Mouse (Mus musculus) mouse embryonic stem cell (cell line): ENCODE results near the gene Dusp3.
"Not testable (repeated sequence)": the region's sequence is repeated elsewhere in the genome, so short reads cannot be mapped to it uniquely, and the experiment has no call there.

Experiments
- in situ Hi-C, 2 experiments: fragments of 300-500 bp; cut with MboI; formaldehyde crosslinking; loops; 1 replicate in 1 of 2; 3 replicates in 1 of 2; pipeline ENCODE4 v1.14.3; 2019 to 2020; ENCODE audit warnings: low sequenced_read_pairs in 2 of 2, low pct_unique_long_range_greater_than_20kb in 1 of 2, mixed read lengths in 1 of 2; ENCODE audit not compliant: unreplicated experiment in 1 of 2

Gene Dusp3

GRCm38 (mm10) chr11:102016136-102016535 lies 29.3 kb upstream of the Dusp3 start:
- in situ Hi-C loops: no loop called here

GRCm38 (mm10) chr11:102015472-102015871 lies 28.7 kb upstream of the Dusp3 start:
- in situ Hi-C loops: no loop called here

GRCm38 (mm10) chr11:102013201-102013600 lies 26.4 kb upstream of the Dusp3 start:
- in situ Hi-C loops: no loop called here

GRCm38 (mm10) chr11:102011510-102011909 lies 24.7 kb upstream of the Dusp3 start:
- in situ Hi-C loops: no loop called here

DNA sequence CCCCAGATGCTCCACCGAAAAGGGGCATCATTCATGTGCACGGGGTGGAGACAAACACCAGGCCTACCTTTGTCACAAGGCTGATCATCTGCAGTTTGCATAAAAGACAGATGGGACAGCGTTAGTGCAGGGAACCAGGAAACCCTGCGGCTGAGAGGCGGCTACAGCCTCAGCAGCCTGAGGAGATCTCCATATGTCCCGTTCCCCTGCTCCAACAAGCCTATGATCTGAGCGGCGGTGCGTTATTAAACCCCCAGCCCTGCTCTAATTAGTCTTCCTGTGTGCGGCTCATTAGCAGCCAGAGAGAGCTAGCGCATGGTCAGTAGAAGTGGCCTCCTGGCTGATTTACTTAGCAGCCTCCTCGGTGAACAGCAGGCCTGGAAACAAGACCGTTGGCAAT lies 23.3 kb upstream of the Dusp3 start:
- in situ Hi-C loops: no loop called here

- in situ Hi-C loops: no loop called here
Observed at GRCm38 (mm10) chr11:102008954-102009637, 22.3 kb upstream of the Dusp3 start.

GRCm38 (mm10) chr11:102008372-102008771 lies 21.6 kb upstream of the Dusp3 start:
- in situ Hi-C loops: no loop called here

DNA sequence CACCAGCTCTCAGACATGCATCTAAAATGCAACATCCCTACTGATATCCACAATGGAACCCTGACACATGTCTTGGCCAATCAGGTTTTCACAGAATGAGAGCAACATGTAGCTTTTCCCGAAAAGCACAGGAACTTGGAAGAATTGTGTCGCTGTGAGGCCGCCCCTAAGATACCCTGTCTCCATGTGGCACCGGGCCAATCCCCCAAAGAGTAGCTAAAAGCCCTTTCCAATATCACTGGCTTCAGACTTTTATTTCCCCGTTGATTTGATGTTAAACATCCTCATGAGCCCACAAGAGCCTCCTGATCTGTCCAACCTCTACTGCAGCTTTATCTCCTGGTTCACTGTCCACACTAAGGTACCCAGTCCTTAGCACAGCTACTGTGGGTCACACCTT lies 19.9 kb upstream of the Dusp3 start:
- in situ Hi-C loops: no loop called here

DNA sequence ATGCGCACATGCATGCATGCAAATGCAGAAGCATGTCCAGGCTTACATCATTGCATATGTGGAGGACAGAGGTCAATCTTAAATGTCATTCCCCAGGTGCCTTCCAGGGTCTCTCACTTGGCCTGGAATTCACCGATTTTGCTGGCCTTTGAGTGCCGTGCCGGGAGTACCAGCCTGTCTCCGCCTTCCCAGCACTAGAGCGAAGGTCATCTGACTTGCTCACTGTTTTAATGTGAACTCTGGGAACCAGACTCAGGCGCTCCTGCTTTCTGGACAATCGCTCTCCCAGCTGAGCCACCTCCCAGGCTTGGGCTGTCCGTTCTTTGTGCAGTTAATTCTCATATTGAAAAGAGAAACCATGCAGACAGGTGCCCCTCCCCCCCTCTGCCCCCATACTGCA lies 19.5 kb upstream of the Dusp3 start:
- in situ Hi-C loops: no loop called here

DNA sequence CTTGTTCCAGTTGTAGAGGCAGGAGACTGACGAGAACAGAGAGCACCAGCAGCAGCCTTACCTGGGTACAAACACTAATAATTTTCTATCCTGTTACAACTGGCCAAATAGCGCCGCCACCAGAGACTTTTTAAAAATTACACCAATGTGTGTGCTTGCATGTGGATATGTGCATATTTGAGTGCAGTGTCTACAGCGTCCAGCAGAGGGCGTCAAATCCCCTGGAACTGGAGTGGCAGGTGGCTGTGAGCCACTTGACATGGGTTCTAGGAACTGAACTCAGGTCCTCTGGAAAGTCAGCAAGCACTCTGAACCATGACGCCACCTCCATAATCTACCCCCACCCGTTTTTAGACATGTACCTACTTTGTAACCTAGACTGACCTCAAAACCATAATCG lies 17.4 kb upstream of the Dusp3 start:
- in situ Hi-C loops: no loop called here

- in situ Hi-C loops: loop anchor here in 1 of 2 experiments (5.0 kb wide), 1 partner anchor 33 kb away; no protein-coding TSS in a partner anchor
Observed at GRCm38 (mm10) chr11:101999466-101999865, 12.7 kb upstream of the Dusp3 start.

- in situ Hi-C loops: loop anchor here in 1 of 2 experiments (5.0 kb wide), 1 partner anchor 34 kb away; no protein-coding TSS in a partner anchor
Observed at GRCm38 (mm10) chr11:101998258-101998657, 11.4 kb upstream of the Dusp3 start.

DNA sequence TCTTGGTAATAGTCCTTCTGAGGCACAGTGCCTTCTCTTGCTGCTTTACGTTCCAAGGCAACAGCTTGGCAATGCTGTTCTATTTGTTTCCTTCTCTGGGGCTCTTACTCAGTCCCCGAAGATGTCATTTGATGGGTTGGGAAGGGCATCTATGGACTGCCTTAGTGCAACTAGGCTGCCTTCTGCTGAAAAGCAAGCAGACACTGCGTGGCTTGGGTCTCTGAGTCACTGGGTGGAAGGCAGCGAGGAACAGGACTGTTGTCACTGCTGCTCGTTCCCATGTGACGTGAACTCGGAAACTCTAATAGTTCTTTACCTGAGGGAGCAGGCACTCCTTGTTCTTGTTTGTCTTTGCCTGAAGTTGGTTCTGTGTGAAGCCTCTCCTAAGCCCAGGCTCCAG lies 9.1 kb upstream of the Dusp3 start:
- in situ Hi-C loops: loop anchor here in 1 of 2 experiments (5.0 kb wide), 1 partner anchor 36 kb away; no protein-coding TSS in a partner anchor

DNA sequence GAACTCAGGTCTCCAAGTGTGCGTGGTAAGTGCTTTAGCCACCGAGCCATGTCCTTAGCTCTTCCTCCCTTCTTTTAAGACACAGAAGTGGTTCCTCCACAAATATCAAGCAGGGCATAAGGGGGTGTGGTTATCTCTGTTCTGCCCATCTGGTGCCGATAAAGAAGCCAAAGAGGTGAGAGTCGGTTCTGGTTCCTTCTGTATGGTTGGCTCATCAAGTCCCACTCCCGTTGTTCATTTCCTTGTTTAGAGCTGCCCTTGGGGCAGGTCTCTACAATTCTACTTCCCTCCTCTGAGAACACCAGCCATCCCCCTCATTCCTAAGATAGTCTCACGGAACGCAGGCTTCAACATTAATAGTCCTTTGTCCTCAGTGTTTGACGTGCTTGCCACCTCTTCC lies 7.3 kb upstream of the Dusp3 start:
- in situ Hi-C loops: no loop called here

- in situ Hi-C loops: no loop called here
Observed at GRCm38 (mm10) chr11:101992411-101992810, 5.6 kb upstream of the Dusp3 start.

DNA sequence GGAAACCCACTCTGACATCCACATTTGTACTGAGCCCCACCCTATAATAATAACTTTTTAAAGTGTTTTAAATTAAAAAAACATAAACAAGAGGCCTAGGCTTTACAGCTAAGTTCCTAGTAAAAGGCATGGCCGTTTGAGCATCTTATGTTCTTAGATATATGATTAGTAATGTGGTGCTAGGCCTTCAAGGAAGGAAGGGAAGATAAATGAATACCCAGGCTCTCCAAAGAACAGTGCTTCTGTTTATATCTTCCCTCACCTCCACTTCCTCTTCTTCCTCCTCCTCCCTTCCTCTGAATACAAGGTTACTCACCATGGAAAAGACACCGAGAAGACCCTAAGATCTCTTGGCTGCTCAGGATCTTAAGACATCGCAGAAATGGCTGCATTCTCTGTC lies 5.0 kb upstream of the Dusp3 start:
- in situ Hi-C loops: no loop called here

DNA sequence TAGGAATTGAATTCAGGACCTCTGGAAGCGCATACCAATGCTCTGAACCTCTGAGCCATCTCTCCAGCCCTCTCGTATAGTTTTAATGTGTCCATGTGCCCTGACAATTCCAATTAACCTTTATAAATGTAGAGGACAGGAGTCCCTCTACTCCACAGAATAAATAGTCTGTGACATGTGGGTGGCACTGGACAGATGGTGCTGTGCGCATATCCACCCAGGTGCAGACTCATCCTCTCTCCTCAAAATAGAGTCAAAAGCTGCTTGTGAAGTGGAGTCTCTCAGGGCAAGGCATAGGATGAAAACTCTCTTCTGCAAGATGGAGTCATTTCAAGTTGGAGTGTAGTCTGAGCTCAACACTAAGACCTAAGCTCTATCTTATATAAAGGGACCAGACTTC lies 3.4 kb upstream of the Dusp3 start:
- in situ Hi-C loops: no loop called here

- in situ Hi-C loops: no loop called here
Observed at GRCm38 (mm10) chr11:101985990-101986389, 823 bp downstream of the Dusp3 start.

GRCm38 (mm10) chr11:101985450-101985849 lies 1.4 kb downstream of the Dusp3 start:
- in situ Hi-C loops: not testable (repeated sequence)
